Comparison of ENCODE assay signal across 8 mouse cellular contexts in genomic region chr4:101182603-101183011, GRCm38 (mm10).
DNase-seq lines count a peak whose midpoint lies in the region; ATAC-seq lines count a peak whose summit lies in the region.

No protein-coding gene starts in this region.

- H3K27ac ChIP-seq in embryonic facial prominence, embryonic 11.5 days (replicated peaks; ENCODE audit: low read depth, low read length), result no peak overlapping the region
- no peak overlapping the region for H3K27ac ChIP-seq in embryonic facial prominence, embryonic 10.5 days (replicated peaks)
- peak overlapping the region; percentile 55; the same call in 1 of the 2 replicates for H3K27ac ChIP-seq in intestine, embryonic 16.5 days (ENCODE audit: low read length)
- no peak overlapping the region for H3K27ac ChIP-seq in neural tube, embryonic 15.5 days (replicated peaks)

- no peak overlapping the region for H3K4me2 ChIP-seq in embryonic facial prominence, embryonic 11.5 days (ENCODE audit: low read depth, low read length)
- no peak overlapping the region for H3K4me2 ChIP-seq in intestine, embryonic 16.5 days (ENCODE audit: low read depth, low read length)
- no peak overlapping the region for H3K4me2 ChIP-seq in neural tube, embryonic 15.5 days

- H3K9me3 ChIP-seq in embryonic facial prominence, embryonic 11.5 days (replicated peaks; ENCODE audit: control insufficient read depth, low read length), result no peaks in the 10 kb centered on the region
- H3K9me3 ChIP-seq in embryonic facial prominence, embryonic 10.5 days, result no peaks in the 10 kb centered on the region
- no peaks in the 10 kb centered on the region for H3K9me3 ChIP-seq in intestine, embryonic 16.5 days (ENCODE audit: control insufficient read depth, low read length)
- H3K9me3 ChIP-seq in neural tube, embryonic 15.5 days (replicated peaks), result no peaks in the 10 kb centered on the region

- no peaks in the 10 kb centered on the region for H3K4me1 ChIP-seq in embryonic facial prominence, embryonic 11.5 days (ENCODE audit: control insufficient read depth, insufficient read depth, low read length)
- H3K4me1 ChIP-seq in embryonic facial prominence, embryonic 10.5 days, result peaks cover 10% of the 10 kb centered on the region; the same call in 1 of the 2 replicates
- 0 out of 2 replicates have a peak, but pooled peaks cover 5% of the 10 kb centered on the region for H3K4me1 ChIP-seq in intestine, embryonic 16.5 days (ENCODE audit: control insufficient read depth, insufficient read depth, low read length)
- no peaks in the 10 kb centered on the region for H3K4me1 ChIP-seq in neural tube, embryonic 15.5 days

- DNase-seq in embryonic facial prominence, embryonic 11.5 days (ENCODE audit: low spot score), result peak; percentile 22
- DNase-seq in embryonic facial prominence, embryonic 10.5 days (ENCODE audit: low spot score), result no peak
- DNase-seq in layer of hippocampus, adult 18-20 months (ENCODE audit: low spot score in 2 of 2), result no peak

- H3K9ac ChIP-seq in embryonic facial prominence, embryonic 11.5 days (replicated peaks; ENCODE audit: low read length), result no peak overlapping the region
- no peak overlapping the region for H3K9ac ChIP-seq in intestine, embryonic 16.5 days (ENCODE audit: low read depth, low read length)
- no peak overlapping the region for H3K9ac ChIP-seq in neural tube, embryonic 15.5 days (replicated peaks)

- WGBS in embryonic facial prominence, embryonic 11.5 days, result 59% methylated on average over 8 of the region's 9 CpGs
- 66% methylated on average over 9 of the region's 9 CpGs for WGBS in embryonic facial prominence, embryonic 10.5 days
- WGBS in intestine, embryonic 16.5 days, result 48% methylated on average over 9 of the region's 9 CpGs
- WGBS in neural tube, embryonic 15.5 days, result 81% methylated on average over 8 of the region's 9 CpGs

- H3K27me3 ChIP-seq in embryonic facial prominence, embryonic 11.5 days (ENCODE audit: control insufficient read depth, insufficient read depth, low read length), result no peaks in the 10 kb centered on the region
- H3K27me3 ChIP-seq in embryonic facial prominence, embryonic 10.5 days (replicated peaks; ENCODE audit: low read depth, poor library complexity, severe bottlenecking), result no peaks in the 10 kb centered on the region
- H3K27me3 ChIP-seq in intestine, embryonic 16.5 days (replicated peaks; ENCODE audit: control insufficient read depth, insufficient read depth, low read length), result no peaks in the 10 kb centered on the region
- H3K27me3 ChIP-seq in neural tube, embryonic 15.5 days (replicated peaks), result no peaks in the 10 kb centered on the region

- H3K36me3 ChIP-seq in embryonic facial prominence, embryonic 11.5 days (replicated peaks; ENCODE audit: control insufficient read depth, insufficient read depth, low read depth, low read length), result no peaks in the 10 kb centered on the region
- peaks cover 20% of the 10 kb centered on the region for H3K36me3 ChIP-seq in embryonic facial prominence, embryonic 10.5 days (replicated peaks)
- 0 out of 2 replicates have a peak, but pooled peaks cover 5% of the 10 kb centered on the region for H3K36me3 ChIP-seq in intestine, embryonic 16.5 days (ENCODE audit: control insufficient read depth, insufficient read depth, low read length)
- peaks cover 36% of the 10 kb centered on the region for H3K36me3 ChIP-seq in neural tube, embryonic 15.5 days

- no peak overlapping the region for H3K4me3 ChIP-seq in embryonic facial prominence, embryonic 11.5 days (ENCODE audit: low read depth, low read length)
- no peak overlapping the region for H3K4me3 ChIP-seq in embryonic facial prominence, embryonic 10.5 days
- no peak overlapping the region for H3K4me3 ChIP-seq in intestine, embryonic 16.5 days (ENCODE audit: low read length)
- no peak overlapping the region for H3K4me3 ChIP-seq in neural tube, embryonic 15.5 days (replicated peaks)

- ATAC-seq in embryonic facial prominence, embryonic 11.5 days (replicated peaks; ENCODE audit: insufficient number of reproducible peaks, low FRiP score, low TSS enrichment, low read depth), result no peak
- ATAC-seq in activated CD4-positive, CD25-positive, alpha-beta regulatory T cell, adult 4 months, result peak; percentile 64
- peak; percentile 58 for ATAC-seq in intestine, embryonic 16.5 days
- ATAC-seq in megakaryocyte, adult 5-6 weeks (ENCODE audit: poor library complexity, severe bottlenecking), result peak; percentile 82
- ATAC-seq in erythroblast, adult 5-6 weeks (replicated peaks; ENCODE audit: low FRiP score, poor library complexity, severe bottlenecking), result no peak
- ATAC-seq in neural tube, embryonic 15.5 days (ENCODE audit: low FRiP score), result no peak

Comparison
In these comparisons a context has a peak if more than half of its experiments do, and no peak if none do; other contexts are left out.
1. ATAC-seq: peak in activated CD4-positive, CD25-positive, alpha-beta regulatory T cell, adult 4 months (single experiment), intestine, embryonic 16.5 days (single experiment) and megakaryocyte, adult 5-6 weeks (single experiment); none in embryonic facial prominence, embryonic 11.5 days (single experiment), erythroblast, adult 5-6 weeks (single experiment) and neural tube, embryonic 15.5 days (single experiment).